Mouse (Mus musculus) layer of hippocampus, adult 2 months (tissue): ENCODE measurements at regions not wholly inside any gene's neighbourhood (a gene's known extent, or its start where the extent isn't known, plus 50 kb on each side); places are given as distances from the start of the nearest gene placed in this dataset.

ENCODE experiments used
- DNase-seq, 2 experiments: peaks; one replicate each; pipeline ENCODE4 v3.0.0; 2022; ENCODE audit warnings: low spot score in 2 of 2
- H3K27ac ChIP-seq: fragments of 200-600 bp; 2 replicates; pipeline ENCODE4 v1.8.1; 2022
- H3K4me3 ChIP-seq: fragments of 200-600 bp; 2 replicates; pipeline ENCODE4 v1.8.1; 2022; ENCODE audit warnings: mild to moderate bottlenecking
- CTCF ChIP-seq: fragments of 200-600 bp; conservative IDR thresholded peaks from 2 replicates; pipeline ENCODE4 v1.8.1; 2022; ENCODE audit warnings: antibody characterized with exemption, mild to moderate bottlenecking, moderate library complexity

DNA sequence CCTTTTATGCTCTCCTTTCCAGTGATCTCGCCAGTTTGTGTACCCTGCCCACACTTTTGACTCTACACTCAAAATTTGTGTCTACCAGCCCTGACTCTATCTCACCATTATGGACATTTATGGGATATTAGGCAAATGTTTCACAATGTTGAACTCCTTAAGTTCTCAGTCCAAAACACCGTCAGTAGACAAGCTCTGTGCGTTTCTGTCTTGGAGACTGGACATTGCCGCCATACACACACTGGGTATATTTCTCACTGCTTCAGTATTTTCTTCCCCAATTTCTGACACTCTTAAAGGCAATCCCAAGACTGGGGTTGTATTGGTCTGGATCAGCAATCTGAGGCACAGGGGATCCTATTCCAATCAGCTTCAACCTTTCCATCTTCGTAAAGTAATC is 75.6 kb downstream of the Oxgr1 start:
- no peak for DNase-seq
- Histone ChIP-seq H3K27ac (no peak overlapping the region), H3K4me3 (no peak overlapping the region)
- no peak for TF ChIP-seq CTCF

GRCm38 (mm10) chr14:119965842-119966483 is 76.3 kb downstream of the Oxgr1 start:
- no peak for TF ChIP-seq CTCF
- H3K4me3 ChIP-seq, result no peak overlapping the region
- no peak overlapping the region for H3K27ac ChIP-seq
- DNase-seq, result peak; percentile 32 to 39

- H3K27ac ChIP-seq, result no peak overlapping the region
- no peak for TF ChIP-seq CTCF
- H3K4me3 ChIP-seq, result no peak overlapping the region
- DNase-seq, result no peak
Observed at GRCm38 (mm10) chr14:119963741-119964140, 78.5 kb downstream of the Oxgr1 start.

GRCm38 (mm10) chr14:119953861-119954260 is 88.4 kb downstream of the Oxgr1 start:
- H3K4me3 ChIP-seq, result peak overlapping the region; percentile 26
- no peak for TF ChIP-seq CTCF
- DNase-seq, result no peak

DNA sequence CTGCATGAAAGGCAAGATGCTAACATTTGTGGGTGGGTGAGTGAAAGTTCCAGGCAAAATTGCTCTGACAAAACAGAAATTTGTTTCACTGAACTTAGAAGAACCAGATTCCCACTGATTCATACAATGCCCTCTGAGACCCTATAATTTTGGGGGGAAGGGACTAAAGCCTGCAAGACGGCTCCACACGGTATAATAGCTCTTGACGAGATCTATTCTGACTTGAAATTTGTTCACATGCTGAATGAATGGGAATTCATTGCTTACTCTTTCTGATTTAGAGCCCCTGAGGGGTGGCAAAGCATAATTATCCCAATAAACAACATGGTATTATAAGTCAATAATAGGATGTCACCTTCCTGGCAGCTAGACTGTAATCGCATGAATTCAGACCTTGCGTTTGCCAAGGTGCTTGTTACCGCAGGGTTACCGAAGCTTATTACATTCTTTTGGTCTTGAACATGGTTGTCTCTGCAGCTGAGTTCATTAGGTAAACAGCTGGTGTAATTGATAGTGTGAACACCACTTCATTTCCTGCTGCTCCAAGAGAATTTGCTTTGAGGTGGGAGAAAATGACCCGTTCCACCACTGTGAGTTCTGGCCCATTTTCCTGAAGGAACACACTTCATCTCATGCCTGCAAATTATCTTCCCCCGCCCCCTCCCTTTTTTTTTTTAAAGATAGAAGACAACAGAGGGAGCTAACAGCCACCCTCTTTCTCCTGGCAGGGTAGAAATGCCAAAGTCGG is 89.2 kb downstream of the Oxgr1 start:
- no peak for TF ChIP-seq CTCF
- no peak overlapping the region for H3K4me3 ChIP-seq
- no peak for DNase-seq
- no peak overlapping the region for H3K27ac ChIP-seq

More at GRCm38 (mm10) chr14:119953861-119954260, 88.4 kb downstream of the Oxgr1 start:
- H3K27ac ChIP-seq, result no peak overlapping the region
